Mouse (Mus musculus): ENCODE measurements around the gene Tmem266. TPM values are rescaled to one million over a fixed set of nuclear protein-coding genes. Genes with fewer than 3 reads are reported as not detected.

Tmem266 gene
- polyA plus RNA-seq, 1 experiment from 2014 or later: 5.4 TPM

- Histone ChIP-seq H3K4me3 (replicated peaks) (no peak overlapping the region), H3K27ac (replicated peaks) (no peak overlapping the region), H3K9ac (replicated peaks) (no peak overlapping the region), H3K4me1 (no peaks in the 10 kb centered on the region), H3K27me3 (replicated peaks) (no peaks in the 10 kb centered on the region), H3K4me2 (no peak overlapping the region), H3K36me3 (0 out of 2 replicates have a peak, but pooled peaks cover 2% of the 10 kb centered on the region), H3K9me3 (replicated peaks) (no peaks in the 10 kb centered on the region)
- ATAC-seq (ENCODE audit: low FRiP score): no peak
Observed at GRCm38 (mm10) chr9:55478699-55479098, 152.0 kb downstream of the Tmem266 start.

DNA sequence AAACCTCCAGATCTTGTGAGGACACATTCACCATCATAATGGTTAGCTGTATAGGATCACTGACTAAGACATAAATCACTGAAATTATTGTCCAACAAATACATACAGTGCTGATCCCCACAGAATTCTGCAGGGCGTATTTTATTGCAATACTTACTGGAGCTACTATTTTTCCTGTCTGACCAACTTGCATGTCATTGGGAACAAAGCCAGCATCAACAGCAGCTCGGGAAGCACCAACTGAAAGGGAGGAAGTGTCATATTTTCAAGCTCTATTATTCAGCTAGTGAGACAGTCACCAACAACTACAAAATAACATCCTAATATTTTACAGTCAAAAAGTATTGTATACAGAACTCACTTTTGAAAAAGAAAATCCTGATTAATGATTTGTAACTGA is 155.4 kb downstream of the Tmem266 start:
- no peaks in the 10 kb centered on the region for H3K27me3 ChIP-seq (replicated peaks)
- no peak overlapping the region for H3K9ac ChIP-seq (replicated peaks)
- H3K9me3 ChIP-seq (replicated peaks): no peaks in the 10 kb centered on the region
- no peak overlapping the region for H3K4me2 ChIP-seq
- no peak overlapping the region for H3K27ac ChIP-seq (replicated peaks)
- ATAC-seq (ENCODE audit: low FRiP score): no peak
- WGBS: 54% methylated on average over 2 of the region's 2 CpGs
- H3K4me1 ChIP-seq: no peaks in the 10 kb centered on the region
- no peak overlapping the region for H3K4me3 ChIP-seq (replicated peaks)
- H3K36me3 ChIP-seq: 0 out of 2 replicates have a peak, but pooled peaks cover 2% of the 10 kb centered on the region

Other genes with a start within 250 kb of the Tmem266 start
- gene Ube2q2, start 178.1 kb upstream of the Tmem266 start, polyA plus RNA-seq (2015; fragmentation: Nextera tagmentation; extraction: Ambion mirVana): 43.3 and 43.4 TPM in 2 replicates
- 78.8 and 80.1 TPM in 2 replicates for gene Fbxo22, start 118.0 kb upstream of the Tmem266 start, polyA plus RNA-seq (2015; fragmentation: Nextera tagmentation; extraction: Ambion mirVana)
- 1.4 TPM in 2 replicates for gene Nrg4, start 69 bp upstream of the Tmem266 start, polyA plus RNA-seq (2015; fragmentation: Nextera tagmentation; extraction: Ambion mirVana)
- 100 and 139 TPM in 2 replicates for gene Etfa, start 185.3 kb downstream of the Tmem266 start, polyA plus RNA-seq (2015; fragmentation: Nextera tagmentation; extraction: Ambion mirVana)
- 13.7 and 18.0 TPM in 2 replicates for gene Isl2, start 211.8 kb downstream of the Tmem266 start, polyA plus RNA-seq (2015; fragmentation: Nextera tagmentation; extraction: Ambion mirVana)

Measured in neural tube, embryonic 15.5 days (tissue).